Mouse (Mus musculus) liver, embryonic 11.5 days (tissue): Measurements from ENCODE around the gene Asb4. TPM values are rescaled to one million over a fixed set of nuclear protein-coding genes. Genes with fewer than 3 reads are reported as not detected.

ENCODE experiments used
- ATAC-seq: fragments of 200-750 bp; cut with Nextera tagmentation; replicated peaks from 2 replicates; pipeline ENCODE4 v1.8.0; 2017; ENCODE audit warnings: moderate number of reproducible peaks, mild to moderate bottlenecking, moderate TSS enrichment, moderate library complexity; ENCODE audit not compliant: low FRiP score
- DNase-seq: peaks from one replicate; pipeline ENCODE4 v3.0.0-alpha.2; 2017; ENCODE audit warnings: low spot score
- H3K27ac ChIP-seq: fragments of 300-500 bp; sonication (generic); 2 replicates; pipeline ENCODE4 v1.5.1; 2014; ENCODE audit warnings: mild to moderate bottlenecking, low read depth, low read length, control low read depth
- H3K27me3 ChIP-seq: fragments of 300-500 bp; sonication (generic); replicated peaks from 2 replicates; pipeline ENCODE4 v1.6.1; 2014; ENCODE audit warnings: low read length, mixed read lengths; ENCODE audit not compliant: control insufficient read depth, insufficient read depth
- H3K36me3 ChIP-seq: fragments of 300-500 bp; sonication (generic); 2 replicates; pipeline ENCODE4 v1.6.1; 2014; ENCODE audit warnings: mild to moderate bottlenecking, low read length, moderate library complexity, mixed read lengths; ENCODE audit not compliant: control insufficient read depth, insufficient read depth
- H3K4me1 ChIP-seq: fragments of 300-500 bp; sonication (generic); replicated peaks from 2 replicates; pipeline ENCODE4 v1.6.1; 2014; ENCODE audit warnings: low read length, mixed read lengths; ENCODE audit not compliant: control insufficient read depth, insufficient read depth
- H3K4me2 ChIP-seq: fragments of 300-500 bp; sonication (generic); 2 replicates; pipeline ENCODE4 v1.6.1; 2014; ENCODE audit warnings: mild to moderate bottlenecking, control low read depth, moderate library complexity
- H3K4me3 ChIP-seq: fragments of 300-500 bp; sonication (generic); 2 replicates; pipeline ENCODE4 v1.5.1; 2014; ENCODE audit warnings: low read depth, low read length, control low read depth
- H3K9ac ChIP-seq: fragments of 300-500 bp; sonication (generic); 2 replicates; pipeline ENCODE4 v1.6.1; 2014; ENCODE audit warnings: low read depth, low read length, control low read depth
- H3K9me3 ChIP-seq: fragments of 300-500 bp; sonication (generic); 2 replicates; pipeline ENCODE4 v1.6.1; 2016; ENCODE audit warnings: low read length, inconsistent platforms, mixed read lengths; ENCODE audit not compliant: control insufficient read depth
- WGBS: fragments of 180-500 bp; shearing (Covaris S2); extraction: QIAGEN DNeasy Blood & Tissue Kit; methylation state at CpG from one replicate; pipeline ENCODE4 v1.1.7; 2014; 5-methylcytosine and 5-hydroxymethylcytosine counted together
- polyA plus RNA-seq: library from polyadenylated mRNA; unstranded; fragments of >200 nt; fragmentation: Nextera tagmentation; extraction: Ambion mirVana; gene quantifications from 2 replicates; pipeline ENCODE4 v1.2.1, GENCODE M21; 2014

Asb4 gene
- polyA plus RNA-seq, 1 experiment from 2014 or later = 100 TPM

- ATAC-seq (peak; percentile 18), DNase-seq (no peak)
- peak overlapping the region; percentile 27 for H3K4me2 ChIP-seq
- H3K9me3 ChIP-seq = no peaks in the 10 kb centered on the region
- 32% methylated on average over 13 of the region's 13 CpGs for WGBS
- H3K36me3 ChIP-seq = no peaks in the 10 kb centered on the region
- no peak overlapping the region for H3K27ac ChIP-seq
- H3K4me3 ChIP-seq = no peak overlapping the region
- H3K9ac ChIP-seq = no peak overlapping the region
- H3K27me3 ChIP-seq = no peaks in the 10 kb centered on the region
- peaks cover 11% of the 10 kb centered on the region for H3K4me1 ChIP-seq
Measured at GRCm38 (mm10) chr6:5443104-5443863, 60.1 kb downstream of the Asb4 start.

GRCm38 (mm10) chr6:5444331-5444898 lies 61.2 kb downstream of the Asb4 start:
- no peaks in the 10 kb centered on the region for H3K9me3 ChIP-seq
- 90% methylated on average over 5 of the region's 5 CpGs for WGBS
- no peaks in the 10 kb centered on the region for H3K36me3 ChIP-seq
- no peak overlapping the region for H3K9ac ChIP-seq
- no peak overlapping the region for H3K27ac ChIP-seq
- peaks cover 11% of the 10 kb centered on the region for H3K4me1 ChIP-seq
- ATAC-seq = no peak
- no peak overlapping the region for H3K4me2 ChIP-seq
- H3K4me3 ChIP-seq = no peak overlapping the region
- no peaks in the 10 kb centered on the region for H3K27me3 ChIP-seq
- DNase-seq = no peak

GRCm38 (mm10) chr6:5447013-5447412 lies 63.8 kb downstream of the Asb4 start:
- peaks cover 11% of the 10 kb centered on the region for H3K4me1 ChIP-seq
- WGBS = 87% methylated on average over 4 of the region's 4 CpGs
- no peaks in the 10 kb centered on the region for H3K36me3 ChIP-seq
- H3K4me2 ChIP-seq = no peak overlapping the region
- H3K27me3 ChIP-seq = no peaks in the 10 kb centered on the region
- DNase-seq (no peak), ATAC-seq (no peak)
- no peak overlapping the region for H3K27ac ChIP-seq
- no peaks in the 10 kb centered on the region for H3K9me3 ChIP-seq
- H3K4me3 ChIP-seq = no peak overlapping the region
- no peak overlapping the region for H3K9ac ChIP-seq

GRCm38 (mm10) chr6:5447546-5447945 lies 64.4 kb downstream of the Asb4 start:
- 72% methylated on average over 6 of the region's 6 CpGs for WGBS
- H3K36me3 ChIP-seq = no peaks in the 10 kb centered on the region
- no peak overlapping the region for H3K4me2 ChIP-seq
- no peaks in the 10 kb centered on the region for H3K9me3 ChIP-seq
- H3K4me1 ChIP-seq = peaks cover 7% of the 10 kb centered on the region
- no peaks in the 10 kb centered on the region for H3K27me3 ChIP-seq
- no peak overlapping the region for H3K27ac ChIP-seq
- no peak overlapping the region for H3K9ac ChIP-seq
- H3K4me3 ChIP-seq = no peak overlapping the region
- DNase-seq (no peak), ATAC-seq (no peak)

- ATAC-seq (no peak), DNase-seq (no peak)
- Histone ChIP-seq H3K4me2 (no peak overlapping the region), H3K9me3 (no peaks in the 10 kb centered on the region), H3K36me3 (no peaks in the 10 kb centered on the region), H3K27me3 (no peaks in the 10 kb centered on the region), H3K4me1 (no peaks in the 10 kb centered on the region), H3K27ac (no peak overlapping the region), H3K9ac (no peak overlapping the region), H3K4me3 (no peak overlapping the region)
- 73% methylated on average over 4 of the region's 4 CpGs for WGBS
Measured at GRCm38 (mm10) chr6:5448396-5448795, 65.2 kb downstream of the Asb4 start.

- Histone ChIP-seq H3K9me3 (no peaks in the 10 kb centered on the region), H3K27ac (no peak overlapping the region), H3K4me2 (no peak overlapping the region), H3K27me3 (no peaks in the 10 kb centered on the region), H3K4me1 (no peaks in the 10 kb centered on the region), H3K36me3 (no peaks in the 10 kb centered on the region), H3K4me3 (no peak overlapping the region), H3K9ac (no peak overlapping the region)
- WGBS = 88% methylated on average over 5 of the region's 5 CpGs
- ATAC-seq (no peak), DNase-seq (no peak)
Measured at GRCm38 (mm10) chr6:5449878-5450277, 66.7 kb downstream of the Asb4 start.

- Histone ChIP-seq H3K36me3 (no peaks in the 10 kb centered on the region), H3K9ac (no peak overlapping the region), H3K4me2 (no peak overlapping the region), H3K27ac (no peak overlapping the region), H3K9me3 (no peaks in the 10 kb centered on the region), H3K4me3 (no peak overlapping the region), H3K4me1 (no peaks in the 10 kb centered on the region), H3K27me3 (no peaks in the 10 kb centered on the region)
- 69% methylated on average over 3 of the region's 3 CpGs for WGBS
- DNase-seq = no peak
- no peak for ATAC-seq
Measured at GRCm38 (mm10) chr6:5455836-5456235, 72.7 kb downstream of the Asb4 start.

GRCm38 (mm10) chr6:5470480-5471318 lies 87.5 kb downstream of the Asb4 start:
- no peaks in the 10 kb centered on the region for H3K4me1 ChIP-seq
- DNase-seq = no peak
- H3K27ac ChIP-seq = no peak overlapping the region
- H3K27me3 ChIP-seq = no peaks in the 10 kb centered on the region
- 83% methylated on average over 10 of the region's 10 CpGs for WGBS
- ATAC-seq = no peak
- H3K4me2 ChIP-seq = no peak overlapping the region
- no peaks in the 10 kb centered on the region for H3K36me3 ChIP-seq
- no peaks in the 10 kb centered on the region for H3K9me3 ChIP-seq
- H3K9ac ChIP-seq = no peak overlapping the region
- no peak overlapping the region for H3K4me3 ChIP-seq
